Mouse (Mus musculus) natural killer cell, adult 2 months (primary cell): Measurements from ENCODE around the gene Cga.

Source experiments
- DNase-seq, 2 experiments: peaks; one replicate each; pipeline ENCODE4 v3.0.0; 2022; ENCODE audit warnings: low spot score in 2 of 2

The Cga gene

GRCm38 (mm10) chr4:34893479-34893878 lies at the start of gene Cga:
Gene Cga, plus strand, starts transcription at chr4:34893779.
- DNase-seq = no peak

- DNase-seq = no peak
These were observed 49.7 kb upstream of the Cga start for GRCm38 (mm10) chr4:34843839-34844238.

- no peak for DNase-seq
These were observed 45.8 kb upstream of the Cga start for GRCm38 (mm10) chr4:34847679-34848309.

GRCm38 (mm10) chr4:34850156-34850555 lies 43.4 kb upstream of the Cga start:
- no peak for DNase-seq

GRCm38 (mm10) chr4:34852051-34852450 lies 41.5 kb upstream of the Cga start:
- DNase-seq = no peak

- DNase-seq = no peak
These were observed 37.6 kb upstream of the Cga start for GRCm38 (mm10) chr4:34855966-34856365.

GRCm38 (mm10) chr4:34858903-34859302 lies 34.7 kb upstream of the Cga start:
- no peak for DNase-seq

- DNase-seq = no peak
These were observed 34.2 kb upstream of the Cga start for GRCm38 (mm10) chr4:34859416-34859815.

GRCm38 (mm10) chr4:34861438-34861837 lies 32.1 kb upstream of the Cga start:
- DNase-seq = no peak

GRCm38 (mm10) chr4:34869813-34870212 lies 23.8 kb upstream of the Cga start:
- DNase-seq = no peak

GRCm38 (mm10) chr4:34872896-34873495 lies 20.6 kb upstream of the Cga start:
- DNase-seq = no peak

GRCm38 (mm10) chr4:34874234-34874633 lies 19.3 kb upstream of the Cga start:
- no peak for DNase-seq

- DNase-seq = no peak
These were observed 12.5 kb upstream of the Cga start for GRCm38 (mm10) chr4:34880921-34881650.

GRCm38 (mm10) chr4:34881851-34882250 lies 11.7 kb upstream of the Cga start:
- DNase-seq = no peak

GRCm38 (mm10) chr4:34882291-34882769 lies 11.2 kb upstream of the Cga start:
- DNase-seq = peak; percentile 12 to 47

GRCm38 (mm10) chr4:34882818-34883217 lies 10.8 kb upstream of the Cga start, which contains the start of gene Zfp292:
Gene Zfp292, minus strand, starts transcription at chr4:34882960.
- peak; percentile 87 to 92 for DNase-seq

- DNase-seq = no peak
These were observed 10.1 kb upstream of the Cga start for GRCm38 (mm10) chr4:34883366-34884029.

- DNase-seq = no peak
These were observed 7.8 kb upstream of the Cga start for GRCm38 (mm10) chr4:34885631-34886351.

GRCm38 (mm10) chr4:34886490-34887111 lies 7.0 kb upstream of the Cga start:
- DNase-seq = peak; percentile 76 to 78

GRCm38 (mm10) chr4:34887295-34887694 lies 6.3 kb upstream of the Cga start:
- DNase-seq = no peak
